Mouse (Mus musculus): Measurements from ENCODE around the gene Rhoc.

The Rhoc gene

GRCm38 (mm10) chr3:104816130-104816529 lies 28.0 kb downstream of the Rhoc start:
- DNase-seq (ENCODE audit: low spot score), result no peak

GRCm38 (mm10) chr3:104817481-104817990 lies 29.4 kb downstream of the Rhoc start:
- DNase-seq (ENCODE audit: low spot score), result no peak

GRCm38 (mm10) chr3:104817991-104818748 lies 30.0 kb downstream of the Rhoc start, which contains the start of gene Mov10:
Gene Mov10, minus strand, starts transcription at chr3:104818563.
- DNase-seq (ENCODE audit: low spot score), result no peak

GRCm38 (mm10) chr3:104818749-104819134 lies 30.6 kb downstream of the Rhoc start:
- no peak for DNase-seq (ENCODE audit: low spot score)

GRCm38 (mm10) chr3:104820426-104820825 lies 32.3 kb downstream of the Rhoc start:
- DNase-seq (ENCODE audit: low spot score), result no peak

- DNase-seq (ENCODE audit: low spot score), result no peak
Observed at GRCm38 (mm10) chr3:104822413-104822812, 34.2 kb downstream of the Rhoc start.

- DNase-seq (ENCODE audit: low spot score), result no peak
Observed at GRCm38 (mm10) chr3:104835797-104836196, 47.6 kb downstream of the Rhoc start.

- no peak for DNase-seq (ENCODE audit: low spot score)
Observed at GRCm38 (mm10) chr3:104841049-104841448, 52.9 kb downstream of the Rhoc start.

Data from urinary bladder, postnatal 10 days (tissue).